Mouse (Mus musculus) ES-Bruce4 (cell line): ENCODE results near the gene Cdh23. TPM values are rescaled to one million over a fixed set of nuclear protein-coding genes. Genes with fewer than 3 reads are reported as not detected.

ENCODE experiments used
- H3K27ac ChIP-seq: 2 replicates; pipeline ENCODE4 v1.5.1; 2012; ENCODE audit warnings: low read length, inconsistent platforms; ENCODE audit not compliant: insufficient read depth
- H3K27me3 ChIP-seq: 2 replicates; pipeline ENCODE4 v1.6.1; 2012; ENCODE audit warnings: mild to moderate bottlenecking, low read length, inconsistent platforms; ENCODE audit not compliant: control insufficient read depth, poor library complexity, insufficient read depth, severe bottlenecking
- H3K36me3 ChIP-seq: 2 replicates; pipeline ENCODE4 v1.6.1; 2012; ENCODE audit warnings: inconsistent platforms, mild to moderate bottlenecking, low read length, moderate library complexity; ENCODE audit not compliant: control insufficient read depth, poor library complexity, insufficient read depth, severe bottlenecking
- H3K4me1 ChIP-seq: one replicate; pipeline ENCODE4 v1.8.1; 2011; ENCODE audit warnings: low read length; ENCODE audit not compliant: control insufficient read depth, insufficient read depth
- H3K4me3 ChIP-seq: 2 replicates; pipeline ENCODE4 v1.5.1; 2011; ENCODE audit warnings: low read depth, mild to moderate bottlenecking, low read length
- H3K9ac ChIP-seq: 2 replicates; pipeline ENCODE4 v1.6.1; 2012; ENCODE audit warnings: low read depth, mild to moderate bottlenecking, inconsistent platforms; ENCODE audit not compliant: poor library complexity, severe bottlenecking
- H3K9me3 ChIP-seq: replicated peaks from 2 replicates; pipeline ENCODE4 v1.6.1; 2012; ENCODE audit warnings: mild to moderate bottlenecking, low read length, inconsistent platforms; ENCODE audit not compliant: control insufficient read depth, poor library complexity, insufficient read depth, severe bottlenecking
- CTCF ChIP-seq: IDR thresholded peaks from one replicate; pipeline ENCODE4 v1.8.1; 2011; ENCODE audit warnings: low read depth, low read length
- EP300 ChIP-seq: IDR thresholded peaks from 2 replicates; pipeline ENCODE4 v1.6.1; 2011; ENCODE audit warnings: low read depth, low read length; ENCODE audit not compliant: insufficient read depth
- POLR2A ChIP-seq: IDR thresholded peaks from one replicate; pipeline ENCODE4 v1.8.1; 2011; ENCODE audit warnings: low read length; ENCODE audit not compliant: insufficient read depth
- polyA plus RNA-seq: library from polyadenylated mRNA; stranded (reverse); fragments of >200 nt; gene quantifications from 2 replicates; pipeline ENCODE4 v1.2.4, GENCODE M21; 2011; ENCODE audit warnings: low read depth; ENCODE audit not compliant: missing spikeins, insufficient read depth, insufficient read length

The Cdh23 gene
- polyA plus RNA-seq, 1 experiment: 0.33 TPM

- H3K4me1 ChIP-seq: no peaks in the 10 kb centered on the region
- no peaks in the 10 kb centered on the region for H3K9me3 ChIP-seq
- no peaks in the 10 kb centered on the region for H3K27me3 ChIP-seq
- no peak overlapping the region for H3K27ac ChIP-seq
- no peaks in the 10 kb centered on the region for H3K36me3 ChIP-seq
- TF ChIP-seq POLR2A (no peak), EP300 (no peak), CTCF (no peak)
- H3K9ac ChIP-seq: no peak overlapping the region
- H3K4me3 ChIP-seq: no peak overlapping the region
Observed at GRCm38 (mm10) chr10:60335021-60335420, 361.3 kb downstream of the Cdh23 start.

GRCm38 (mm10) chr10:60334583-60334982 is 361.7 kb downstream of the Cdh23 start:
- Histone ChIP-seq H3K27ac (no peak overlapping the region), H3K27me3 (no peaks in the 10 kb centered on the region), H3K4me1 (no peaks in the 10 kb centered on the region), H3K9me3 (no peaks in the 10 kb centered on the region), H3K9ac (no peak overlapping the region), H3K4me3 (no peak overlapping the region), H3K36me3 (no peaks in the 10 kb centered on the region)
- TF ChIP-seq EP300 (no peak), POLR2A (no peak), CTCF (no peak)

- no peak overlapping the region for H3K27ac ChIP-seq
- H3K9ac ChIP-seq: no peak overlapping the region
- no peaks in the 10 kb centered on the region for H3K27me3 ChIP-seq
- TF ChIP-seq CTCF: no peak
- TF ChIP-seq EP300: no peak
- no peaks in the 10 kb centered on the region for H3K4me1 ChIP-seq
- H3K36me3 ChIP-seq: no peaks in the 10 kb centered on the region
- no peak overlapping the region for H3K4me3 ChIP-seq
- no peaks in the 10 kb centered on the region for H3K9me3 ChIP-seq
Observed at GRCm38 (mm10) chr10:60328963-60329650, 367.2 kb downstream of the Cdh23 start.

- no peaks in the 10 kb centered on the region for H3K9me3 ChIP-seq
- no peak for TF ChIP-seq EP300
- no peak for TF ChIP-seq POLR2A
- no peak for TF ChIP-seq CTCF
Observed at GRCm38 (mm10) chr10:60316166-60316565, 380.1 kb downstream of the Cdh23 start.

GRCm38 (mm10) chr10:60313606-60314005 is 382.7 kb downstream of the Cdh23 start:
- Histone ChIP-seq H3K9ac (no peak overlapping the region), H3K9me3 (no peaks in the 10 kb centered on the region), H3K4me3 (no peak overlapping the region), H3K36me3 (no peaks in the 10 kb centered on the region), H3K27ac (no peak overlapping the region), H3K27me3 (no peaks in the 10 kb centered on the region), H3K4me1 (no peaks in the 10 kb centered on the region)
- TF ChIP-seq CTCF: no peak
- TF ChIP-seq POLR2A: no peak
- TF ChIP-seq EP300: no peak

More at GRCm38 (mm10) chr10:60316166-60316565, 380.1 kb downstream of the Cdh23 start:
- H3K36me3 ChIP-seq: no peaks in the 10 kb centered on the region
- H3K4me1 ChIP-seq: no peaks in the 10 kb centered on the region
- no peak overlapping the region for H3K27ac ChIP-seq
- no peak overlapping the region for H3K9ac ChIP-seq
- H3K27me3 ChIP-seq: no peaks in the 10 kb centered on the region
- H3K4me3 ChIP-seq: no peak overlapping the region

- Histone ChIP-seq H3K27me3 (no peaks in the 10 kb centered on the region), H3K9ac (no peak overlapping the region), H3K36me3 (no peaks in the 10 kb centered on the region), H3K9me3 (no peaks in the 10 kb centered on the region), H3K4me1 (no peaks in the 10 kb centered on the region), H3K4me3 (no peak overlapping the region), H3K27ac (no peak overlapping the region)
- TF ChIP-seq CTCF: no peak
- TF ChIP-seq POLR2A: no peak
- TF ChIP-seq EP300: no peak
Observed at GRCm38 (mm10) chr10:60310629-60311028, 385.7 kb downstream of the Cdh23 start.
